Mouse (Mus musculus) spleen, adult 18-20 months (tissue): ENCODE data around the gene Kalrn.

Experiments
- DNase-seq, 2 experiments: peaks; one replicate each; pipeline ENCODE4 v3.0.0; 2022; ENCODE audit warnings: mixed read lengths in 2 of 2

The Kalrn gene

DNA sequence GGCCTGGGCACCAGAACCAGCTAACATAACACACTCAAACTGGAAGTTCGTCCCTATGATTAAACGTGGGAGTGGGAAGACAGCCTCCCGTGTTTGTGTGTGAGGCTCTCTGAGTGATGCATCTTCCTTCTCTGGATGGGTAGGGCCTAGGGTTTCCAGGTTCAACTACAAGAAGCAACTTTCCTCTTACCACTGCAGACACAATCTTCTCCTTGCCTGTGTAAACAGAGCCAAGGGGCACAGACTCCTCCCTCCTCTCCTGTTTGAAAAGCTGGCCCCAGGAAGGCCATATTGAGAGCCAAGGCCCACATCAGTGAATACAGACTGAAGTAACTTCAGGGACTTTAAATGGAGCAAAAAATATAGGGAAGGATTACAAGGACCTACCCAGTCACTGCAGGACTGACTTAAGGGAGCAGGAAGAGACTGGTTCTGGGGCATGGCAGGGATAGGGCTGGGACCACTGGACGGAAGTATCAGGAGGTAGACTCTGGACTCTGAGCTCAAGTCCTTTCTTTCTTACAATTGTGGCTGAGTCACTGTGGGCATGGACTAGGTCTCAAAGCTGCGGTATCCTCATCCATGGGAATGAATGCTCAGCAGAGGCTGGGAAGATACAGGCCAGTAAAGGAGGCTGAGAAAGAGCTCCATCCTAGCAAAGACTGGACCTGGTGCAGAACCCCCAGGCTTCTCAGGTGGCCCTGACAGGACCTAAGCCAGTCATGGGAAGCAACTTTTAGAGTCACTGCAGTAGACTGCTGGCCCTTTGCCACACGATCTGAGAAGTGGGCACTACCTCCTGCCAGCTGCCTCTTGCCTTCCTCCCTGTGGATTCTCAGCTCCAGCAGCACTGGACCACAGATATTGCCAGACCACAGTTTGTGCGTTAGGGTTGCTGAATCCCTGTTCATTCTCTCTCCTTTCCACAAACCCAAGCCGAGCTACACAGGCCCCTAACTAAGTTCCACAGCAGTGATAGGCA, 228.1 kb downstream of the Kalrn start:
- DNase-seq, result no peak

DNA sequence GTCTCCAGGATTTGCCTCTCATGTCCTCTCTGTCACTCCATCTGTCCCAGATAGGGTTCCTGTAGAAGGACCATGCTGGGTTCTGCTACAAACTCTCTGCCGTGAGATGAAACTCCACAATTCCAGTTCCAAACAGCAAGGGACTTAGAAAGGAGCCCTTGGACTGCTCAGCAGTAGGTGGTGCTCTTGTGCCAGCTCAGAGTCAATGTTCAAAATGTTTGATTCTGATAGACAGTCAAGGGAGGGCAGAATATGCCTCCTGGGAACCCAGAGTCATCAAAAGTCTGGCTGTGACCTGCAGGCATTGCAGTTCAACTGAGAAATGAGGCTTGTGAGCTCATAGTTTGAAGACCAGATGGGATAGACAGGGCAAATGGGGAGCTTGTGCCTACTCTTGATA, 229.4 kb downstream of the Kalrn start:
- no peak for DNase-seq

DNA sequence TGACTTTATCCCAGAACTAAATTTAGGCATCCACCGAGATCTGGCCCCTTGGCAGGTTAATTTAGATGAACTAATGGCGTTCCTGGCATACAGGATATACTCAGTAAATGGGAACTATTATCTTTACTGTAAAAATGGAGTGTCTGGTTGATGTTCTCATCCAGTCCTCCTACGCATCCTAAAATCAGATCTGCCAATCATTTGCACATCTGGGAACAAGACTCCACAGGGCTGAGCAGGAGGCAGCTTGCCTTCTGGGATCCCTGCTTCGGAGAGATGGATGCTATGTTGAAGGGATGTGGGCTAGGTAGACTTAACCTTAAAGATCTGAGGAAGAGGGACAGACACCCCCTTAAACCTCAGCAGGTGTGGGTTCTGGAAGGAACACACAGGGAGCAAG, 230.2 kb downstream of the Kalrn start:
- DNase-seq, result no peak

GRCm38 (mm10) chr16:34342369-34343160, 230.8 kb downstream of the Kalrn start:
- DNase-seq, result no peak

DNA sequence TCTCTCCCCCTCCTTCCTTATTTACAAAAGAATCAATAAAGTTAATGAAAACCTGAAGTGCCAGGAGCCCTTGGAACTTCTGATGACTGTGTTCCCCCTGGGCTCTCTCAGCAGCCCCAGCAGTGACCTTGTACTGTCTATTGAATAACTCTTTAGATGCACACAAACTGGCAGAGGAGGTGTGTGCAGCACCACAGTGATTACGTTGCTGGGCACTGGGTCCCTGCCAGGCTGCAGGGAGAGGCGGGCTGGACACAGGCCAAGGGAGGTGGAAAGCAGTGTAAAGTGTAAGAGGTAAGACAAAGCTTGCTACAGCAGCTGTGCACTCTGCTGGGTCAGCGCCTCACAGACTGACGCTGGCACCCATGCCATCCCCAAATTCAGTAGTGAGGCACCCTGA, 238.4 kb downstream of the Kalrn start:
- DNase-seq, result no peak

DNA sequence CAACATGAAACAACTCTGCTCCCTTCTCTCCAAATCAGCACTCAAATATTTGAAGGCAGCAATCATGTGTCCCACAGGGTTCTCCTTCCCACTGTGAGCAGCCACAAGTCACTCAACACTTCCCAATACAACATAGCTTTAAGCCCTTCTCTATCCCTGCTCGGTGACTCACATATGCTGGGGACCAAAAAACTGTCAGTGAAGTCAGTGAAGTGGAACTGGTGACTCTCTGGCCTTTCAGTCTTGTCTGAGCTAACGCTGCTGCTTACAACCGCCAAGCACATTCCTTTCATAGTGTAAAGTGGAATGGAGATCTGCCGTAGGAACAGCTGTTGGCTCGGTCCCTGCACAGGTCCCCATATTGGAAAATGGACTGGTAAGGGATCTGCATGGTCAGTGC, 241.7 kb downstream of the Kalrn start:
- DNase-seq, result no peak

GRCm38 (mm10) chr16:34329876-34330275, 243.5 kb downstream of the Kalrn start:
- DNase-seq, result no peak

DNA sequence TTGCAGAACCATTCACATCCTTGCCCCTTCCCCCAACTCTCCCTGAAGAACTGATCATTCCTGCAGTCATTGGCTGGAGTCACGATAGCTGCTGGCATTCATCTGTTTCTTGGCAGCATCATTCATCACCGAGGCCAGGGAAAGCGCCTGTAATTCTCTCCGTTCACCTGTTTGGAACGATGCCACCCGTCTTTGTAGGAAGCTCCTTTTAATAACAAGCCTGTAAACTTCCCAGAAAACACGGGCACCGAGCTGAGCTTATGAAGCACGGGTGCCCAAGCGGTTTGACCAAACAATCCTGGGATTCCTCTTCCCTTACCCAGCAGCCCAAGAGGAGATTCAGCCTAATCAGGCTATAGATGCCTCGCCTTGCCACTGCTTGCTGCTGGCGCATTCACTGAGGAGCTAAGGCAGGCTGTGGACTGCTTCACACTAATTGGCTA, 243.9 kb downstream of the Kalrn start:
- DNase-seq, result no peak

GRCm38 (mm10) chr16:34327890-34328289, 245.4 kb downstream of the Kalrn start:
- DNase-seq, result no peak

DNA sequence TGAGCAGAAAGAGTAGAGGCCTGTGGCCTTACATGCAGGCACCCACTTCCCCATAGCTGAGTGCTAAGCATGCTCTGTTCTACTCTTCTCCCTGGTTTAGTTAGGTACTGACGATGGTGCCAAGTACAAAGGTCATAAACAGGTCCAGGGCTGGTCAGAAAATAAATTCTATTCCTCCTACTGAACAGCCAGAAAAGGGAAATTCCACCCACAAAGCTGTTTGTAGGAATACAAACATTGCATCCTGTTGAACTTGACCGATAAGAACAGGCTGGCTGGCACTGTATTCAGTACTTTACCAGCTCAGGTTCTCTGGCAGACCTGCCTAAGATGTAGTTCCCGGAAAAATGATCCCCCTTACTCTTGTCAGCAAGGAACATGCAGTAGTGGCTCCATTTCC, 247.5 kb downstream of the Kalrn start:
- DNase-seq, result no peak

GRCm38 (mm10) chr16:34325161-34325560, 248.2 kb downstream of the Kalrn start:
- DNase-seq, result no peak

DNA sequence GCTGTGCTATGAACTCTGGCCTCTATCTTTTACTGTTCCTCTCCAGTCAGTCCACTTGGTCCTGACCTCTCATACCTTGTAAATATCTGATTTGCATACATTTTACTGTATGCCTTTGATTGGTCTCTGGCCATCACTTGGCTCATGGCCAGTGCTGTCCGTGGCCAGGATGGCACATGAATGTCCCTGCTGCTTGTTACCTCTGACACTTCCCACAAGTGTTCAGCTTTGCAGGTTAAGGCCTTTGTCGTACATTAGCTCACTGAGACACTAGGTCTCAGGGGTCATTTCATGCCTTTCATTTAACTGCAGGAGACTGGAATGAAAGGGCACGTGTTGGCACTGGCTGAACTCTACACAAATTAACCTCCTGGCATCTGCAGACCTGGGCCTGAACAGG, 248.6 kb downstream of the Kalrn start:
- no peak for DNase-seq

DNA sequence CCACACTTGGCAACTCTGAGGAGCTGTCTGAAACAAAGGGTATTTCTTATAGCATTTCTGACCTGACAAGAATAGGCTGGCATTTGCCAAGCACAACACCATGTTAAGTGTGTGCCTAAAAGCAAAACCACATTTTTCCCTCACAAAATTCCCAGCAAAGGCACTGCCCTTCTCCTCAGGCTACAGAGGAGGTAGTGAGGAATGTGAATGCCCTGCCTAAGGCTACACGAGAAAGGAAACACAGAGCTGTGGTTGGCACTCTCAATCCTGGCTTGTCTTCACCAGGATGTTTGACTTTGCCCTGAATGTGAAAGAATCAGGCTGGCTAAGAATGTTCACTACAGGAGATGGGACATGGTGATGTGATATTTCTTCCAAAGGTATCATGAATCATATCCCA, 249.8 kb downstream of the Kalrn start:
- DNase-seq, result no peak

DNA sequence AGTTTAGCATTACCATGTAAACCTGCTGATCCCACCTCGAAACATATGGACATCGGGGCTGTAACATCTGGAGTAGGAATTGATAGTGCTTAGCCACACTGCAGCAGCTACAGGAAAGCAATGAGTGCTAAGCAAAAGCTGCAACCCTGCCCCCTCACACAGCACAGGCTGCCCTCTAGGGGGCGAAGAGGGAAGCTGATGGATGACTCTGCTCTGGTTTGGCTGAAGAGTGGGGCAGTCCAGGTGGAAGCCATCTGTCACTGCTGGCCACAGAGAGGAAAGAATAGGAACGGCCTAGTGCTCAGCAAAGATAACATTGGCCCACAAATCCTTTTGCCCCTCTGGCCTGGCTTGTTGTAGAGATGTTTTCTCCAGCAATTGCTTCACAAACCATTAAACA, 250.8 kb downstream of the Kalrn start:
- DNase-seq, result peak; percentile 9 to 18

GRCm38 (mm10) chr16:34321066-34321790, 252.1 kb downstream of the Kalrn start:
- DNase-seq, result no peak

DNA sequence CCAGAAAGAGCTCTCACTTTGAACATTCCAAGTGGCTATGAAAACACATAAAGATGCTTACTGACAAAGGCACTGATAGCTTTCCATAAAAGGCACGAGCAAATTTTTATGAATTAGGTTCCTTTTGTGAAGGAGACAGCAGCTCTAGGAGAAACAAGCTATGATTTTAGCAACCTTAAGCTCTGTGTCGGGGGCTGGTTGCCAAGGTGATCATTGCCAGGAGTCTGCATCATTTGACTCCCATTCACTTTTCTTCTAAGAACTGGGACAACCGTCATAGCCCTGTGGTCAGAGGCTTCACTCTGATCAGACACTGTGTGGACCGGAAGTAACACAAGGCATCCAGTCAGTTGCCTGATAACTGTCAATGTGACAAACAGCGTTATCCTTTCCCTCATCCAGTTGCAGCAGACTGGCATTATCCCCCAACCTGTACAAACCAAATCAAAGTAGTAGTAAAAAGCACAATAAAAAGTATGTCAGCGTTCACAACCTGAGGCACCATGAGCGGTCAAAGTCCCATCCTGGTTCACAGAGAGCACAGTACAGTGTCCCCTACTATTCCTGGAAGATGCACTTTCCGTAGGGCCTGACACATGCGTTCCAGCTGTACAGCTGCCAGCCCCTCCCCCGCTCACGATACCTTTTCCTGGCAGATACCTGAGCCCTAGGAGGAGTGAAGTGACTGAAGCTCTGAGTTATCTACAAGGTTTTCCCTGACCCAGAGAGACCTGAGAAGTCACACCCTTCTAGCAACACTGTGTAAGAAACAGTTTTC, 253.1 kb downstream of the Kalrn start:
- DNase-seq, result no peak

GRCm38 (mm10) chr16:34317110-34317509, 256.2 kb downstream of the Kalrn start:
- no peak for DNase-seq

DNA sequence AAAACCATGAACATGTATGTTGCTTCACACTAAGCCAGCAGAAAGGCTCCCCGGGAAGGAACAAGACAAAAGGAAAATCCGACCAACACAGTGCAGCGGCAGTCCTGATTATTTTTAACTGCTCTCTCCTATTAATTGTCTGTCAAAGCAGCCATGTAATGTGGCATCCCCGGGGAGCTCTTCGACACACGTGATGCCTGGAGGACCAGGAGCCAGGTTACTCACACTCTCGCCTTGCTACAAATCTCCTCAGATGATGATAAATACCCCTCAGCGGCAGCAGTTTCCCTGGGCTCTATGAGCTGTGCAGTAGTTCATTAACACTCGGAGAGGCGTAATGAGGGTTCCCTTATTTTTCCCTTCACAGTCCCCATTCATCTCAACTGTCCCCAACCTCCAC, 257.1 kb downstream of the Kalrn start:
- no peak for DNase-seq

DNA sequence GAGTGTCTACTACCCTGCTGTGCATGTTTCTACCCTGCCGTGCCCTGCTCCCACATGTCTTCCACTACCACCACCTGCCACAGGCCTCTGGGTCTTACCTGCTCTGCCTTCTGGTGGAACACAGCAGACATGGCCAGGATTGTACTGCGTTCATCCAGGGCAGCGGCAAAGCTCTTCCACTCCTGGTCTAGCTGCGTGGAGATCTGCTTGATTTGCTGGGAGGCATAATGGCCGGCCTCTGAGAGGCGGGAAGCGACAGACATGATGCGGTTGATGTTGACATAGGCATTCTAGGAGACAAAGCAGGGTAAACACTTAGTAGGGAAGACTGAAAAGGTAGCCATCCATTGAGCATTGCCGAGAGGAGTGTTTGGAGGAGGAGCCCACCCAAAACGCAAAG, 259.3 kb downstream of the Kalrn start:
- DNase-seq, result no peak

GRCm38 (mm10) chr16:34311577-34311976, 261.8 kb downstream of the Kalrn start:
- DNase-seq, result no peak

GRCm38 (mm10) chr16:34310363-34310762, 263.0 kb downstream of the Kalrn start:
- no peak for DNase-seq

DNA sequence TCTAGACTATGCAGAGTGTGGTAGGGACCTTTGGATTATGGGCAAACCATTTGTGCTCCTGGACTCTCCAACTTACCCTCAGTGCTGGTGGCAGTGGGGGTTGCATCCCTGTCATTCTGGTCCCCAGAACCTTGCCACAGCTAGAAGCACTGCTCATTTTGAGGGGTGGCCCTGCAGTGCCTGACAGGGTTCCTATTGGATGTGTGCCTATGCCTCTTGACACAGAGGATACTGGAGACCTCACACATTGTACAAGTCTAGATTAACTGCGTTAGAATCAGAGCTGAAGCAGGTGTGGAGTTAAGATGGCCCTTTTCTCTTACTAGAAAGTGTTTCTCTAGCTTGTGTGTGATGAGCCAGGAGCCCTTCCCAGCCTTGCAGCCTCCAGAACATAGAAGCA, 265.0 kb downstream of the Kalrn start:
- DNase-seq, result no peak
